Mouse (Mus musculus): ENCODE measurements around the gene Enpp1. TPM values are rescaled to one million over a fixed set of nuclear protein-coding genes. Genes with fewer than 3 reads are reported as not detected.

Enpp1 gene
- polyA plus RNA-seq, 2 experiments: 0.52 to 2.3 TPM

DNA sequence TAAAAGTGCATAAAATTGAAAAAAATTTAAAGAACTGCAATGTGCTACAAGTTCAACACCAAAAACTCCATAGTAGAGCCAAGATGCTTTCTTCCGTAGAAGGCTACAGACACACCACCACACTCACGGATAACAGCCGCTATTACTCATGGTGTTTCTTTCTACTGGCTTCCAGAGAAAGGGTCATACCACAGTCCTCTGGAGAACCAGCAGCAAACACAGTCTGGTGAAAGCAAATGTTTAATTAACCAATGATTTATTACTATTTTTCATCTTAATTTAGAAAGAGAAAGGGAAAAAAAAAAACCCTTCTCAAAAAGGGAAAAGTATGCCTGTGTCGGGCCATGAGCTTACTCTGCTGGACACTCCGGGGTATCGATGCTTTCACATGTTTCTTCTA lies 37.7 kb downstream of the Enpp1 start:
- H3K4me2 ChIP-seq (ENCODE audit: low read depth): no peak overlapping the region
- no peak overlapping the region for H3K27ac ChIP-seq
- H3K4me1 ChIP-seq (replicated peaks; ENCODE audit: control insufficient read depth in 2 of 2, insufficient read depth in 2 of 2, low read length in 1 of 2): no peaks in the 10 kb centered on the region
- no peak for DNase-seq (ENCODE audit: low read depth in 3 of 3, low spot score in 3 of 3)
- H3K36me3 ChIP-seq (replicated peaks; ENCODE audit: control insufficient read depth, insufficient read depth, low read depth): no peaks in the 10 kb centered on the region
- H3K9ac ChIP-seq (replicated peaks): no peak overlapping the region
- TF ChIP-seq EP300 (IDR thresholded peaks at IDR 0.05; ENCODE audit: low read depth) (no peak), CTCF (IDR thresholded peaks at IDR 0.05; ENCODE audit: low read depth) (no peak)
- H3K4me3 ChIP-seq (ENCODE audit: insufficient read depth in 1 of 2, low read depth in 2 of 2, low read length in 2 of 2): no peak overlapping the region
- ATAC-seq (ENCODE audit: insufficient read depth): no peak
- H3K27me3 ChIP-seq (ENCODE audit: control insufficient read depth, insufficient read depth, low read length): no peaks in the 10 kb centered on the region
- H3K9me3 ChIP-seq (ENCODE audit: control insufficient read depth, low read length): no peaks in the 10 kb centered on the region
- 87% methylated on average over 6 of the region's 6 CpGs for WGBS (ENCODE audit: insufficient replicate concordance)

DNA sequence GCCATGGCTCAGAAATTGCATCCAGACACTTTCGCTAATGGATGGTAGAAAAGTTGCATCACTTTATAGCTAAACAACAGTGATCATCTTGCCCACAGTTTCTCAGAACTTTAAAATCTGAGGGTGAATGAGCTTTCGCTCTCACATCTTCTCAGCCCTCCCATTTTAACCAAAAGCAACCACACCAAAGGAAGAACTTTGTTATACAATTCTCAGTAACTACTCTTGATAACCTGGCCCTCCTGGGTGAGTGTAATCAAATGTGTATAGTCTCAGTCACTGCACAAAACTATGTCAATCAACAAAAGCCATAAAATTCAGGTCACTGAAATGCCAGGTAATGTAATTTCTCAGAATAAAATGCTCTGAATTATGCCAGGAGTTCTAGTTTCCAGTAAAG lies 39.0 kb downstream of the Enpp1 start:
- Histone ChIP-seq H3K27me3 (ENCODE audit: control insufficient read depth, insufficient read depth, low read length) (no peaks in the 10 kb centered on the region), H3K9me3 (ENCODE audit: control insufficient read depth, low read length) (no peaks in the 10 kb centered on the region), H3K9ac (replicated peaks) (no peak overlapping the region), H3K27ac (no peak overlapping the region), H3K4me2 (ENCODE audit: low read depth) (no peak overlapping the region), H3K36me3 (replicated peaks; ENCODE audit: control insufficient read depth, insufficient read depth, low read depth) (no peaks in the 10 kb centered on the region), H3K4me3 (ENCODE audit: insufficient read depth in 1 of 2, low read depth in 2 of 2, low read length in 2 of 2) (no peak overlapping the region), H3K4me1 (replicated peaks; ENCODE audit: control insufficient read depth in 2 of 2, insufficient read depth in 2 of 2, low read length in 1 of 2) (no peaks in the 10 kb centered on the region)
- 63% methylated on average over 2 of the region's 2 CpGs for WGBS (ENCODE audit: insufficient replicate concordance)
- DNase-seq (ENCODE audit: low read depth in 3 of 3, low spot score in 3 of 3): no peak
- TF ChIP-seq CTCF (IDR thresholded peaks at IDR 0.05; ENCODE audit: low read depth): no peak
- TF ChIP-seq EP300 (IDR thresholded peaks at IDR 0.05; ENCODE audit: low read depth): no peak
- no peak for ATAC-seq (ENCODE audit: insufficient read depth)

DNA sequence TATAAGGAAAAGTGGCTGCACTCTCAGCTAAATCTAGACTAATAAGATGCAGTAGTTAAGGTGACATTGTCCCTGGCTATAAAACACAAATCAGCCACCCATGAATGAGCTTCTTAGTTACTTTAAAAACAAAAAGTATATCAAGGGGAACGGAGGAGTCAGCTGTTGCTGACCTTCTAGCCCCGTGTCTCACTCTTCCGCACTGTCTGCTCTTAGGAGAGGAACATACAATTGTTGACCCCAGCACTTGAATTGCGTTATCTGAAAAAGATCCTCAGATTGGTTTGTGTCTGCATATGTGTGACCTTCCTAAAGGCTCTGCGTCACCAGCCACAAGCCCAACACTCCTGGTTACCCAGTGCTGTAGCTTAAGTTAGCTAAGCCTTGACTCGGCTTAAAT lies 41.4 kb downstream of the Enpp1 start:
- DNase-seq (ENCODE audit: low read depth in 3 of 3, low spot score in 3 of 3) (no peak), ATAC-seq (ENCODE audit: insufficient read depth) (no peak)
- Histone ChIP-seq H3K4me2 (ENCODE audit: low read depth) (no peak overlapping the region), H3K36me3 (replicated peaks; ENCODE audit: control insufficient read depth, insufficient read depth, low read depth) (no peaks in the 10 kb centered on the region), H3K27me3 (ENCODE audit: control insufficient read depth, insufficient read depth, low read length) (no peaks in the 10 kb centered on the region), H3K9ac (replicated peaks) (no peak overlapping the region), H3K4me1 (replicated peaks; ENCODE audit: control insufficient read depth in 2 of 2, insufficient read depth in 2 of 2, low read length in 1 of 2) (no peaks in the 10 kb centered on the region), H3K4me3 (ENCODE audit: insufficient read depth in 1 of 2, low read depth in 2 of 2, low read length in 2 of 2) (no peak overlapping the region), H3K9me3 (ENCODE audit: control insufficient read depth, low read length) (no peaks in the 10 kb centered on the region), H3K27ac (no peak overlapping the region)
- TF ChIP-seq CTCF (IDR thresholded peaks at IDR 0.05; ENCODE audit: low read depth) (no peak), EP300 (IDR thresholded peaks at IDR 0.05; ENCODE audit: low read depth) (no peak)
- WGBS (ENCODE audit: insufficient replicate concordance): 63% methylated on average over 6 of the region's 6 CpGs

DNA sequence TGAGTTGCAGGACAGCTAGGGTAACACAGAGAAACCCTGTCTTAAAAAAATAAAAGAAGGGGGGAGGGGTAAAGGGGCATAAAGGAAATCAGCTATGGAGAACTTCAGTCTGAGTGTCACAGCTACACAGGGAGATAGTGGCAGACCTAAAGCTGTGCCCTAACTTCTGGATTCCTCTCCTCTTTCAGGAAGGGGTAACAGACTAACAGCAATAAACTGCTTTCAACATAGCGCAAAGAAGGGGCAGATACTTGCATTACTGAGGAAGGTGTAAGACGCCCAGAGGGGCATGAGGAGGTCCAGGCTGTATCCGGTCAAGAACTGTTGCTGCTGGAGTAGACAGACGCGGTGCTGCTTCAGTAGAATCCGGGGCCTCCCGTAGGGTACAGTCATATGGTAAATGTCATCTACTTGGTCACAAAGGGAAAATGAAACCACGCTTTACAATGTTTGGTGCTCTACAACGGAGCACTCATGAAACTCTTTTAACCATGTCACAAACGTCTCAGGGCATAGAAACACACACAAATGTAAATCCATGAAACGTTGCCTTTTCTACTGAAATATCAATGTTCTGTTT lies 60.9 kb downstream of the Enpp1 start:
- Histone ChIP-seq H3K27me3 (ENCODE audit: control insufficient read depth, insufficient read depth, low read length) (no peaks in the 10 kb centered on the region), H3K4me1 (replicated peaks; ENCODE audit: control insufficient read depth in 2 of 2, insufficient read depth in 2 of 2, low read length in 1 of 2) (no peaks in the 10 kb centered on the region), H3K9me3 (ENCODE audit: control insufficient read depth, low read length) (no peaks in the 10 kb centered on the region), H3K4me3 (ENCODE audit: insufficient read depth in 1 of 2, low read depth in 2 of 2, low read length in 2 of 2) (no peak overlapping the region), H3K4me2 (ENCODE audit: low read depth) (no peak overlapping the region), H3K27ac (no peak overlapping the region), H3K36me3 (replicated peaks; ENCODE audit: control insufficient read depth, insufficient read depth, low read depth) (no peaks in the 10 kb centered on the region), H3K9ac (replicated peaks) (no peak overlapping the region)
- DNase-seq (ENCODE audit: low read depth in 3 of 3, low spot score in 3 of 3) (no peak), ATAC-seq (ENCODE audit: insufficient read depth) (no peak)
- WGBS (ENCODE audit: insufficient replicate concordance): 70% methylated on average over 11 of the region's 11 CpGs
- TF ChIP-seq EP300 (IDR thresholded peaks at IDR 0.05; ENCODE audit: low read depth) (no peak), CTCF (IDR thresholded peaks at IDR 0.05; ENCODE audit: low read depth) (no peak)

DNA sequence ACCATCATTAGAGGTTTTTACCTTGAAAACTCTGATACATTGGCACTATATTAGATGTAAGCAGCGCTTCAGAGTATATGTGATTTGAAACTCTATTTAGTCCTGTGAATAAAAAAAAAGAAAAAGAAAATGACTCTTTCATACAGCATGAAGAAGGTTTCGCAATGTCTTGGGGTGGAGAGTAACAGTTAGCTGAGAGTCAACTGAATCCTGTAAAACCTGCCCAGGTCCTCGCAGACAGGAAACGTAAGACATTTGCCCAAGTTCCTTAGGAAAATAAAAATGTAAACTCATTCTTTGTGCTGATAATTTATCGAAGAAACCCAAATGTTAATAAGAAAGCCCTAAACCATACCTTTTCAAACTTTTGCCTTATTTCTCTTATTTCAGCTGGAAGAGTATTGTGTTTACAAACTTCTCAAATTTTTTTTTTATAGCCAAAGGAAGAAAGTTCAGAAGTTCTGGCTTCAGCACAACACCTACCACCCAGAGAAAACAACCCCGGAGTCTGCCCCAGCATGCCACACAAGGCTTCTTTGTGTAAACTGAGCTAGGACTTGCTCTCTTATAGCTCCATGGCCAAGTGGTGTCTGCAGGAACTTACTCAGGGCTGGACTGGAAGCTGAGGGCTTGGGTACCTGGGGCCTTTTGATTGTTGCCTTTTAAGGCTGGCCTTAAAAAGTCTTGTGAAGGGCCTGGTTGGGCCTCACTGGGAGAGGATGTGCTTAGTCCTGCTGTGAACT lies 63.8 kb downstream of the Enpp1 start:
- Histone ChIP-seq H3K4me2 (ENCODE audit: low read depth) (no peak overlapping the region), H3K27me3 (ENCODE audit: control insufficient read depth, insufficient read depth, low read length) (no peaks in the 10 kb centered on the region), H3K9me3 (ENCODE audit: control insufficient read depth, low read length) (no peaks in the 10 kb centered on the region), H3K36me3 (replicated peaks; ENCODE audit: control insufficient read depth, insufficient read depth, low read depth) (no peaks in the 10 kb centered on the region), H3K4me3 (ENCODE audit: insufficient read depth in 1 of 2, low read depth in 2 of 2, low read length in 2 of 2) (no peak overlapping the region), H3K27ac (no peak overlapping the region), H3K4me1 (replicated peaks; ENCODE audit: control insufficient read depth in 2 of 2, insufficient read depth in 2 of 2, low read length in 1 of 2) (no peaks in the 10 kb centered on the region), H3K9ac (replicated peaks) (no peak overlapping the region)
- no peak for DNase-seq (ENCODE audit: low read depth in 3 of 3, low spot score in 3 of 3)
- no peak for ATAC-seq (ENCODE audit: insufficient read depth)
- 69% methylated on average over 6 of the region's 6 CpGs for WGBS (ENCODE audit: insufficient replicate concordance)
- TF ChIP-seq EP300 (IDR thresholded peaks at IDR 0.05; ENCODE audit: low read depth): no peak
- no peak for TF ChIP-seq CTCF (IDR thresholded peaks at IDR 0.05; ENCODE audit: low read depth)
